Mouse (Mus musculus) adrenal gland, postnatal 36 days (tissue): Measurements from ENCODE around the gene Cdc25a. TPM values are rescaled to one million over a fixed set of nuclear protein-coding genes. Genes with fewer than 3 reads are reported as not detected.

Experiments
- DNase-seq, 2 experiments: peaks; one replicate each; pipeline ENCODE4 v3.0.0; 2021; ENCODE audit warnings: mixed read lengths in 1 of 2
- total RNA-seq, 2 experiments: library from RNA; stranded (reverse); gene quantifications; 2 replicates each; pipeline ENCODE4 v1.2.3; 2021

Cdc25a gene
- total RNA-seq, 2 experiments from 2014 or later, result 10.1 to 17.6 TPM

DNA sequence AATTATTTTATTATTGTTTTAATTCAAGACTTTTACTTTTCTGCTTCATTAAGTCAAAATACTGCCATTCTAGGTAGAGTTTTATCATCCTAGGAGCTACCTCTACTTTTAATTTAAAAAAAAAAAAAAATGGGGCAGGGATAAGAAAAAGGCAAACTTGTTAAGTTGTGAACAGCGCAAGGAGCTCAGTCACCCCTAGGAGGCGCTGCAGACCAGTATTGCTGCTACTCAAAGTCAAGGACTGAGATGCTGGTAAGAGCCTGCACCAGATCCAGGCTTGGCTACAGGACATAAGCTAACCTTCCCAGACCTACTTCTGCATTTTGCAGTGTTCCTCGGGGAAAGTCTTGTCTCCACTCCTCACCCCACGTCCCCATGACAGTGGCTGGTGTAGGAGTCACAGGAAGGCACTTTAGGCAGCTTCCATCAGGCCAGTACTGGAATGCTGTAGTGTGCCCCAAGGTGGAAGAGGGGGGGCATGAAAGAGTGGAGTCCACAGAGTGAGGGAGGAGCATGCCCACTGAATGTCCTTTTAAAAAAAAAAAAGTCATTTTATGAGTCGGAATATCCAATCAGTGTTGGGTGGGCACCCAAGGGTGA is 17.4 kb downstream of the Cdc25a start:
- peak; percentile 83 to 87 for DNase-seq

DNA sequence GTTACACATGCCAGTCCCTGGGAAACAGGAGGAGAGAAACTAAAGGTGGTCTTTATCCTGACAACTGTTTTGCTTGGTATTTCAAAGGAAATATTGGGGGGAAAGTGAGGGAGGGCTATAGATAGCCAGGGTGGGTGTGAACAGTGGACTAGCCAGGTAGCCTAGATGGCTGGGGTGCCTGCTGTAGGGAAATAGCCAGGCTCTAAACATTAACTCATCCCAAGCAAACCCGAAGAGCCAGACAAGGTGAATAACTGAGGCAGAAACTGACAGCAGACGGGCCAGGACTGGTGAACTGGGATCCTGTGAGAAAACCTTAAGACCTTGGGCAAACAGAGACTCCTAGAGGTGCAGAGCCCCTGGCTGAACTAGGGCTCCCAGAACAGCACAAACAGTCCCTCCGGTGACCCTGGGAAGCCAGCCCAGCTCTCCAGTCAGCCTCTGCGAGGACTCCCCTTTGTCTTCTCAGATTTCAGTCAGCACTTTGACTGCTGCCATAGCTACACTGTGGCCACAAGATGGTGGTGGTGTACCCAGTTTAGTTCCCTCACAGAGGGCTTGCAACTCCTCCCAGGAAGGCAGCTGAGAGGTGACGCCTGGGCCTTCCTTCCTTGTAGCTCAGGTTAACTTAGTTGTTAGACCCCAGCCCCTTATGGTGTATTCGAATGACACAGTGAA is 19.2 kb downstream of the Cdc25a start:
- peak; percentile 82 to 87 for DNase-seq

DNA sequence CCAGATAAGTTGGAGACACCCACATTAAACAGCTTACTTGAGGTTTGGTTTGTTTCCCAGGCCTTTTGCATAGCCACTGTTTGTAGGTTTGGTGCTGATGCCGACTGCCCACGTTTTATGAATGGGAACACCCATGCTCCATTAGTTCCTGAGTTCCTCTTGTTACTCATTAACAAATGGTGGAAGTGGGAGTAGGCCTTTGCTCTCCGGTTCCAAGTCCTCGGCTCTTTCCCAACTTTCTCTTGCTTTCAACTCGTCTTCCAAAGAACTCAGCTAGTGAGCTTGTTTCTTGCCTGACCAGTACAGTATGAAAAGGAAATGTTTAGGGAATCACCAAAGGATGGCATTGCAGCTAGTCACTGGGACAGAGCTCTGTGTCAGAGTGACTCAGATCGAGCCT is 20.2 kb downstream of the Cdc25a start:
- DNase-seq, result no peak

DNA sequence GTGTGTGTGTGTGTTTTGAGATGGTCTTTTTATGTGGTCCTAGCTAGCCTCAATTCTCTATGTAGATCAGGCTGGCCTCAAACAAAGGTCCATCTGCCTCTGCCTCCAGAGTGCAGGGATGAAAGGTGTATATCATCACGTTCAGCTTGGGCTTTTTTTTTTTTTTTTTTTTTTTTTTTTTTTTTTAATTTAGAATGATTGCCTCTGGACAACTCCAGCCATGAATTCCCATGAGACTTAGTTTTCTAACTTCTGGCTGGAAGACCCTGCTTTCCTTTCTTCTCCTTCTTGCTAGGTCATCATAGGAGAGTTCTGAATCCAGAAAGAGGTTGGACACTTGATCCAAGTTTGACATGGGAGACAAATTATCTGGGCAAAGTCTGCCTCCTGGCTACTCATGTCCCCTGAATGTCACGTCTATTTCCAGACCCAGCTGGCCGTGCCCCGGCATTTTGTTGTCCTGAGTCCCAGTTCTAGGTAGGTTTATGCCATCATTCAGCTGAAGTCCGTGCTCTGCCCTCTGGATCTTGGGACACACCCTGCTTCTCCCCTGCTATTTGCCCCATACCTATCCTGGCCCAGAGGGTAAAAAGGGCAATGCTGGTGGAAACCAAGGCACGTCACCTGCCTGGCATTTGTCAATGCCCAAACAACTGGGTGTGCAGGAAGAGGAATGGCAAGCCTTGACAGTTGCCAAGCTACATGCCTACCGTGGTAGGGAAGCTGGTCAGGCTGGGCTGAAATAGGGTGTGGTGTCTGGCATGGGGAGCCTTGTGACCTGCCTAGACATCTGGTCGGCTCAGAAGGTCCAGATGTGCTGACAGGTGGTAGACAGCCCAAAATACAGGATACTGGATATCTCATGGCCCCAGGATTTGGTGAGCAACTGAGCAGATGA is 21.1 kb downstream of the Cdc25a start:
- DNase-seq, result no peak

DNA sequence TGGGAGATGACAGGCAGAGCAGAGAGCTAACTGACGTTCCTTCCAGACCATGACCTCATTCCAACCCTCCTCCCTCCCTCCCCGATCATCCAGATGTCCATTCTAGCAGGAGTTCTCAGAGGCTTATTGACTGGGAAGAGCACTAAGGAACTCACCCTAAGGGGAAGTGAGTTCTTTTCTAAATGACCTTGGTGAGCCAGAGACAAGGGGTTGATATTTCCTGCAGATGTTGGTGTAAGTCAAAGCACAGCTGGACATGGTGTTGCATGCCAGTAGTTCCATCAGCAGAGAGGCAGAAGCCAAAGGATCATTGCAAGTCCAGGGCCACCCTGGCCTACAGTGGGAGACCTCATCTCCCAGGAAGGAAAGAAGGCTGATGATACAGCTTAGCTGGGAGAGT is 22.6 kb downstream of the Cdc25a start:
- DNase-seq, result no peak

DNA sequence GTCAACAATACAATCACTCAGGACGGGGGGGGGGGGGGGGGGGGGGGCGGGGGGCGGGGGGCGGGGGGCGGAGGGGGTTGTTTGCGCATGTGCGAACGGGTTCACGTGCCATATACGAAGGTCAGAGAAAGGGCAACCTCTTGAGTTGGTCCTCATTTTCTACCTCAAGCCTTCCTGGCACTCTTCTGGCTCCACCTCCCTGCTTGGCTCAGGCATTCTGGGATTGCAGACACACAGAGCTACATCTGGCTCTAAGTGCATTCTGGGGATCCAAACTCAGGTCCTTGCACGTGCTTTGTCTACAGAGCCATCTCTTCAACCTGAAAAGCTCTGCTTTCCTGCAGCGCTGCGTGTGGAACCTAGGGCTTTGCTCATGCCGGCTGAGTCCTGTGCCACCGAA is 24.0 kb downstream of the Cdc25a start:
- DNase-seq, result no peak

DNA sequence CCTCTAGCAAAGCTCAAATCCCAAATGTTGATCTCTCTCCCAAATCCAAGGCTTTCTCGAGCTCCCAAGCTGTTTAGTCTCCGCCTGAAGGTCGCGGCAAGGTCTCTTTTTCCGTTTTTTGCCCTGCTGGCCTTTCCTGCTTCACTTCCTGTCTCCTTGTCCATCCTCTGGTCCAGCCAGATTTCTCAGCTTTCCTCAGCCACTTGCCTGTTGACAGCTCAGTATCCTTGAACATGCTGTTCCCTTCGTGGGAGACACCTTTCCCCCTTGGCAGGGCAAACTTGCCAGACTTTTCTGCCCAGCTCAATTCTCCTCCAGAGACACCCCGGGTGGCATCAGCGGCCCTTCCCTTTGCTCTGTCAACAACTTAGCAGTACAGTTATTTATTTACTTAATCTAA is 24.4 kb downstream of the Cdc25a start:
- peak in 1 of 2 experiments; percentile 49 for DNase-seq

DNA sequence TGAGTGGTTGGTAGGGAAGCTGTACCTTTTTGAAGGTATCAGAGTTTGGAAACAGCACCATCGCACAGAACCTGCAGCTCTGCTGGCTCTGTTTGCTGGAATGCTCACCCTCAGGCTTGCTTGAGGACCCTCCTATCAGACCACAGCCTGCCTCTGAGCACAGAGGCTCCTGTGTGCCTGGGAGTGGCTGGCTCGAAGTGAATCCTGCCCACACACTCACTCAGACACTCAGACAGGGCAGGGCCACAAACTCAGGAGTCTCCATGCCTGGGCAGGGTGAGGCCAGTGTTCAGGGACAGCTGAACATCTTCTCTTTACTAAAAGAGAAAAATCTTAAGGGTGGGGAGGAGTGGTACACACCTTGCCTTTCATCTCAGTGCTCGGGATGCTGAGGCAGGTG is 25.2 kb downstream of the Cdc25a start:
- no peak for DNase-seq

DNA sequence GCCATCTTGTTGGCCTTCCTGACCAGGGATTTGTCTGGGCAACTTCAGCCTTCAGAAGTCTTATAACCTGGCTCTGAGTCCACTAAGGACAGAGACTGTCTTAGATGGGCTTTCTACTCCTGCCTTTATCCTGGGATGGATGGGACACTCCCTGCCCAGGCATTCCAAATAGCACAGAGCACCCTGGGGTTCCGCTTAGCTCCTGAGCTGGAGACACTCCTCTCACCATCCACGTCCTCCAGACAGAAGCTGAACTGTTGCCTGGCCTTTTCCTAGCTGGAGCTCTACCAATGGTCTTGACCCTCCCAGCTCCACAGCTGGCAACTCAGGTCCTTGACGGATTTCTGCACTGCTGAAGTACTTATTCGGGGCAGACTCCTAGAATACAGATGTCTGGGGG is 26.9 kb downstream of the Cdc25a start:
- no peak for DNase-seq

DNA sequence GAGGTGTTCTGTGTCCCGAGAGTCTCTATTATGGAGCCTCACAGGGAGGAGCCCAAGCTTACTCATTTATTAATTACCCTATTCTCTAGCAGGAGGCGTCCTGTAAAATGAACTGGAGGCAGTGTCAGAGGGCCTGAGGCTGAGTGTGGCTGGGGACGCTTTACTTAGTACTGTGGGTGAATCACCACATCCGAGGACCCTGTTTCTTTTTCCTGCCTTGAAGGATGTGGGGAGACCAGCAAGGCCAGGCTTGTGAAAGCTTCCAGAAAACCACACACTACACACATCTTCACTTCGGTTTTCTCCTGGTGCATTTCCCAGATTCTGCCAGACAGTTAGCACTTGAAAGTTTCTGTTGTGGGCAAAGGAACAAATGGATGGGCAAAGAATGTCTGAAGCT is 27.4 kb downstream of the Cdc25a start:
- DNase-seq, result no peak

DNA sequence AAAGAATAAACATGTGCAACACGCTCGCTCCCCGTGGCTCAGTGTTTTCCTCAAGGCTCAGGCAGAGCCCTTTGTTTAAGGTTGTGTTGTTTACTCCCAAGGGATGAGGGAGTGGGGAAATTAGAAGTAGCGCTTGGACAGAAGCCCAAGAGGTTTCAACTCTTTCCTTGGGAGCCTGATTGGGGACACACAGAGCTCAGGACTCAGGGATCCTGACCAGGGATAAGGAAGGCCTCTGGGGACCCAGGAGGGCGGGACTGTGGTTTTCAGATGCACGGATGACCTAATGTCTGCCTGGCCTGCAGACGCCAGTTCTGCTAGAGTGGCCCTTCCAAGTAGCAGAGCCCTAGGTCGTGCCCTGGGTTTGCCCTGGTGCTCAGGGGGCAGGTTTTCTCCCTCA is 31.9 kb downstream of the Cdc25a start:
- DNase-seq, result peak; percentile 60 to 79

DNA sequence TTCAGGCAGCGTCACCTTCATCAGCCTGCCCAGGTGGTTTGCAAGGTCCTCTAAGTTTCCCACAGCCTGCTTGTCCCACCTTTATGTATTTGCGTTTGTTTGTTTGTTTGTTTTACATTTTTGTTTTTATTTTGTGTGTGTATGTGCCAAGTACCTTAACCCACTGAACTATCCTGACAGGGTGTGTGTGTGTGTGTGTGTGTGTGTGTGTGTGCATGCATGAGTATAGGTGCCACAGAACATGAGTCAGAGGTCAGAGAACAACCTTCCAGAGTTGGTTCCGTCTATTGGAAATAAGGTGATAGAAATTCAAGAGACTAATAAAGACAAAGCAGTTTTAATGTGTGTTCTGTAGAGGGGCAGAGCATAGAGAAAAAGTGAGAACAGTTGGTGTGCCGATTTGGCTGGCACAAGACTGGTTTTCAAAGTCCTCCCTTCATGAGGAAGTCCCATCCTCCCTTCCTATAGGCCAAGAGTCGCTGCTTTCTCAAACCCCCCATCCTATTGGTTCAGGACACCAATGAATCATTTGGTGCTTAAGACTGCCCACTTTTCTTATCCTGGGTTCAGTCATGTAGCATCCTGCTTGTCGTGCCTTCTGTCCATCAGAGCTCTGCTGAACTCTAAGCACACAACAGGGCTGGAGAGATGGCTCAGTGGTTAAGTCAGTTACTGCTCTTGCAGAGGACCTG is 32.5 kb downstream of the Cdc25a start:
- no peak for DNase-seq

DNA sequence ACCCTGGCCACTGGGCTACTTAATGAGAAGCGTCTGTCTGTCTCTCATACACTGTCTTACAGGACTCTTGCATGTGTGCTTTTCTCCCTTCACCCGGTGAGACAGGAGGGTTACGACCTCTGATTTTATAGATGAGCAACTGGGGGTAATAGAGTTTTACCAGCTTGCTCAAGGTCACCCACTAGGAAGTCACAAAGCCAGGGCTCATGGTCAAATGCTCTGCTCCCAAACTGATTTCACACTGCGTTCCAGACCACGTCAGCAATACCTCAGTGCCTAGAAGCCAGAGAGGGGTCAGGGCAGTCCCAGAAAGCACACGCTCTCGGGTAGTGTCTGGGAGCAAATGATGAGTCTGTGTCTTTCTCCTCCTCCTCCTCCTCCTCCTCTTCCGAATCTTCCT is 33.7 kb downstream of the Cdc25a start:
- no peak for DNase-seq

DNA sequence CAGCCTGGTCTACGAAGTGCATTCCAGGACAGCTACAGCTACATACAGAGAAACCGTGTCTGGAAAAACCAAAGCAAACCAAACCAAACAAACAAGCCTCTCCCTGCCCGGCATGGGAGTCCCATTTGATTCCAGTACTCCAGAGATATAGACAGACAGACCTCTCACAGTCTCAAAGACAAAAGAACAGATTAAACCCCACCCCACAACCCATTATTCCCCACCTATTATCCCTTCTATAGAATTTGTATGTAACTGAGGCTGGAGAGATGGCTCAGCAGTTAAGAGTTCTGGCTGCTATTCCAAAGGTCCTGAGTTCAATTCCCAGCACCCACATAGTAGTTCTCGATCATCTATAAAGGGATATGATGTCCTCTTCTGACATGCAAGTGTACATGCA is 34.5 kb downstream of the Cdc25a start:
- no peak for DNase-seq

DNA sequence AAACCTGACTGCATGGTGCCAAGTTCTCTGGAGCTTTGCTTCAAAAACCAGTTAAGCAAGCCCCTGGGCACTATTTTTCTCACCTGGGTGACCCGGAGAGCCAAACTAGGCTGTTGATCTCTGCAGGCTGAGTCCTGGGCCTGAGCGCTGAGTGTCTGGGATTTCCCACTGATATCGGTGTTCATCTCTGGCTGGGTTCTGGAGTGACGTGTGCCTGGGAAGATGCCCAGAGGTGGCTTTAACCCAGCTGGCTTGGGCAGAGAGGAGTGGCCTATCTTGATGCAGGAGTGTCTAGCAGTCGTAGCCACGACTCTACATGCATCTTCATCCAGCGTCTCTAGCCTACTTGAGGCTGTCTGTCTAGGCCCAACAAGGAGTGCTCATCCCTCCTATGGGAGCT is 36.4 kb downstream of the Cdc25a start:
- peak; percentile 51 to 62 for DNase-seq

DNA sequence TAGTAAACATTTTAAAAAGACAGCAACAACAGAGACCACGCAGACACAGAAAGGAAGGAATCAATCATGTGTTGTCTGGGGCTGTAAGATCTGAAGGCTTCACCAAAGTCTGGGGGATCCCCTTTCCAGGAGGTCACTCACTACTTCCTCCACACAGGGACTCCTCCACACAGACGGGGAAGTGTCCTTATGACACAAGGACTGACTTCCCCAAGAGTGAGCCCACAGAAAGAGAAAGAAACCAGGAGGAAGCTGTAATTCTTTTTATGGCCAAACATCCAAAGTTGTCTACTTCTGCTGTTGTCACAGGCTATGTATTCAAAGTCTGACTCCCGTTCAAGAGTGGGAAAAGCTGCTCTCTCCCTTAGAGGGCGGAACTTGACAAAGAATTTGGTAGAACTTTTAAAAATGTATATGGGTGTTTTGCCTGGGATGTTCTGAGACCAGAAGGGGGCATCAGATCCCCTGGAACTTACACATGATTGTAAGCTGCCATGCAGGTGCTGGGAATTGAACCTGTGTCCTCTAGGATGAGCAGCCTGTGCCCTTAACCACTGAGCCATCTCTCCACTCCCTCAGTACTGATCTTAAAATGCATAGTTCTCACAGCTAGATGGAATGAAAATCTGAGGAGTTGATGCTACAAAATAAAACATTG is 39.0 kb downstream of the Cdc25a start:
- DNase-seq, result no peak

DNA sequence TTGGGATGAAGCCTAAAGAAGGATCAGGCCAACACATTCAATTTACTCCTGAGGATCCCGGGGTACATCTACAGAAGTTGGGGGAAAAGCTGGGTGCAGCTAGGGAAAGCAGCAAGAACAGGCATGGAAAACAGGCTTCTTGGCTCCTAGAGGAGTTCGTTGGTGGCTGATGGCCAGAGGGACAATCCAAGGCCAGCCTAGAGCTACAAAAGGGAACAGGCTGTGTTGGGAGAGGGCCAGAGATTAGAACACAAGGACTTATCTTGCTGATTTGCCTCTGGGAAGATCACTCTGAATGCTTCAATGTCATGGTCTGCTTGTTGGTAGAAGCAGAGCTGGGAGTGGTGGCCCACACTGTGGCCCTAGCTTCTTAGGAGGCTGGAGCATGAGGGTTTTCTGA is 42.6 kb downstream of the Cdc25a start:
- DNase-seq, result peak; percentile 83 to 84

DNA sequence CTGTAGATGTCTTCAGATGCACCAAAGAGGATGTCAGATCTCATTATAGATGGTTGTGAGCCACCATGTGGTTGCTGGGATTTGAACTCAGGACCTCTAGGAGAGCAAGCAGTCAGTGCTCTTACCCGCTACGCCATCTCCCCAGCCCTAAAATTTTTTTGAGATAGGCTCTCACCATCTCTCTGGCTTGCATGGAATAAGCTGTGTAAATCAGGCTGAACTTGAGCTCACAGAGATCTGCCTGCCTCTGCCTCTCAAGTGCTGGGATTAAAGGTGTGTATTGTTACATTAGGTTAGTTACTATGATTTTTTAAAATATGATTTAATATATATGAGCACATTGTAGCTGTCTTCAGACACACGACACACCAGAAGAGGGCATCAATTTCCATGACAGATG is 53.8 kb downstream of the Cdc25a start:
- no peak for DNase-seq

DNA sequence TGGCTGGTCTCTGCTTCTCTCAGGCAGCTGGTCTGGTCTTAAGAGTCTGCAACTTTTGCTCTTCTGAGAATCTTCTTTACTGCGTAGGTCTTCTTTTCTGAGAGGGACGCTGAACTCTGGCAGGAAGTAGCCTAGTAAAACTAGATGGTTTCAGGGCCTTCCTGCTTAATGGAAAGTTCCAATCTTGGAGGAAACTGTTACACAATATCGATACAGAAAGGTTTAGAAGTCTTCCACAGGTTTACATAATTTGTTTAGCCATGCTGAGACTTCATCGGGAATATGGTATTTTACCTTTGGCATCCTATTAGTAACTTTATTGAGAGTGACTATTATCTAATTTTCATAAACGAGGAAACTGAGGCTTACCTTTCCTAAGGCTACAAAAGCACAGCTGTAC is 54.7 kb downstream of the Cdc25a start:
- no peak for DNase-seq

DNA sequence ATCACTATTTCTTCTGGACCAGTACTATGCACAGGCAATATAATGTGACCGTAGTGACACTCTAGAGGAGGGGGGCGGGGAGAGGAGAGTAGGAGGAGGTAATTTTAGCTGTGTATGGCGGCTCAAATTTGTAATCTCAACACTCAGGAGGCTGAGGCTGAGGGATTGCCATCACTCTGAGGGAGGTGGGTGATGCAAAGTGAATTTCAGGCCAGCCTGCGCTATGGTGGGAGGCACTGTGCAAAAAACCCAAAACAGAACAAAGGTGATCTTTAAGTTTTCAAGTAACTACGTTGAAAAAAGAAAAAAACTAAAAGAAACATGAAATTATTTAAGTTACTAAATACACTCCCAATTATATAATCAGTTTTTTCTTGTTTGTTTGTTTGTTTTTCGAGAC is 55.4 kb downstream of the Cdc25a start:
- no peak for DNase-seq

DNA sequence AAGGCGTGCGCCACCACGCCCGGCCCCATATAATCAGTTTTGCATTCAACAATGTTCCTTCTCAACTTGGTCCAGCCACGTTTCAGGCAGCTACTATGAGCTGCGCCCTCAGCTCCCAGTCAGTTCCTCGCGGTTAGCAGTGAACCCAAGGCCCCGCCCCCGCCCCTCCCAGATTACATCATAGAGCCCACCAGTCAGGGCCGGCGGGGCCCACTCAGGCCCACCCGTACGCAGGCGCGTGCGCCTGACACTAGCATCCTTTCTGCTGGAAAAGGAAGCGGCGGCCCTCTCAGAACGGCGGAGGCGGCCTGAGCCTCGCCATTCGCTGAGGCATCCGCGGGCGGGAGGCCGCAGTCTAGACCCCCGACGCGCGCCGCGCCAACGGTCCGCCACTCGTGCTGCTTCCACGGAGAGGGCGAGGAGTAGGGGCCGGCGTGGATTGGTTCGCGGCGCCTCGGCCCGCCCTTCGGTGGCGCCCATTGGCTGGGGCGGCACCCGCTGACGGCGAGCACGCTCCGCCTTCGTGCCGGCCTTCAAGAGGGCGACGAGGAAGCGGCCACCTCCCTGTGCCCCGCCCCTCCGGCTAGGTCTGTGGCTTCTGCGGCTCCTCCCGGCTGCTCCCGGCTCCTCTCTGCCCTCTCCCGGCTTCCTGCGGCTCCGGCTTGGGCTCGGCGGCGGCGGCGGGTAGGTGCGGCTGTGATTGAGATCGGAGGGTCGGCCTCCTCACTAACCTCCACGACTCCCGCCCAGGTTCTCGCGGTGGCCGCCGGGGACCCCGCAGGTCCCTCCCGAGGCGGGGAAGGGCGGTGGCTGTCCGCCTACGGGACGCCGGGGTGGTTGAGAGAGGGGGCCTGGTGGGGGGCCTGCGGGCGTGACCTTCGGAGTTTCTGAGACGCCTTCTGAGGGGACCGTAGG is 56.1 kb downstream of the Cdc25a start, which contains the start of gene Map4:
Gene Map4, plus strand, starts transcription at position 204 of the 915 bp plus-strand sequence.
- DNase-seq, result peak; percentile 99
